Mouse (Mus musculus): ENCODE results near the gene Hnrnpul2. TPM values are rescaled to one million over a fixed set of nuclear protein-coding genes. Genes with fewer than 3 reads are reported as not detected.

Gene Hnrnpul2
- polyA plus RNA-seq, 1 experiment from 2014 or later = 130 TPM

Other genes with a start within 250 kb of the Hnrnpul2 start
- gene Slc22a8, start 228.8 kb upstream of the Hnrnpul2 start, polyA plus RNA-seq (2014; fragmentation: Illumina TruSeq; extraction: RNeasy Lipid Tissue Mini Kit (QIAGEN cat#74804); ENCODE audit: low replicate concordance) = not detected
- not detected for gene Slc22a6, start 202.0 kb upstream of the Hnrnpul2 start, polyA plus RNA-seq (2014; fragmentation: Illumina TruSeq; extraction: RNeasy Lipid Tissue Mini Kit (QIAGEN cat#74804); ENCODE audit: low replicate concordance)
- 0.15 TPM for gene Chrm1, start 156.2 kb upstream of the Hnrnpul2 start, polyA plus RNA-seq (2014; fragmentation: Illumina TruSeq; extraction: RNeasy Lipid Tissue Mini Kit (QIAGEN cat#74804); ENCODE audit: low replicate concordance)
- gene Slc3a2, start 96.6 kb upstream of the Hnrnpul2 start, polyA plus RNA-seq (2014; fragmentation: Illumina TruSeq; extraction: RNeasy Lipid Tissue Mini Kit (QIAGEN cat#74804); ENCODE audit: low replicate concordance) = 206 TPM
- 3.9 TPM for gene Wdr74, start 84.2 kb upstream of the Hnrnpul2 start, polyA plus RNA-seq (2014; fragmentation: Illumina TruSeq; extraction: RNeasy Lipid Tissue Mini Kit (QIAGEN cat#74804); ENCODE audit: low replicate concordance)
- gene 1700092M07Rik, start 79.3 kb upstream of the Hnrnpul2 start, polyA plus RNA-seq (2014; fragmentation: Illumina TruSeq; extraction: RNeasy Lipid Tissue Mini Kit (QIAGEN cat#74804); ENCODE audit: low replicate concordance) = not detected
- gene Stx5a, start 78.6 kb upstream of the Hnrnpul2 start, polyA plus RNA-seq (2014; fragmentation: Illumina TruSeq; extraction: RNeasy Lipid Tissue Mini Kit (QIAGEN cat#74804); ENCODE audit: low replicate concordance) = 85.9 TPM
- gene Nxf1, start 62.9 kb upstream of the Hnrnpul2 start, polyA plus RNA-seq (2014; fragmentation: Illumina TruSeq; extraction: RNeasy Lipid Tissue Mini Kit (QIAGEN cat#74804); ENCODE audit: low replicate concordance) = 75.6 TPM
- 15.3 TPM for gene Tmem223, start 49.0 kb upstream of the Hnrnpul2 start, polyA plus RNA-seq (2014; fragmentation: Illumina TruSeq; extraction: RNeasy Lipid Tissue Mini Kit (QIAGEN cat#74804); ENCODE audit: low replicate concordance)
- gene Tmem179b, start 45.5 kb upstream of the Hnrnpul2 start, polyA plus RNA-seq (2014; fragmentation: Illumina TruSeq; extraction: RNeasy Lipid Tissue Mini Kit (QIAGEN cat#74804); ENCODE audit: low replicate concordance) = 32.6 TPM
- not detected for gene Taf6l, start 33.6 kb upstream of the Hnrnpul2 start, polyA plus RNA-seq (2014; fragmentation: Illumina TruSeq; extraction: RNeasy Lipid Tissue Mini Kit (QIAGEN cat#74804); ENCODE audit: low replicate concordance)
- gene Polr2g, start 21.4 kb upstream of the Hnrnpul2 start, polyA plus RNA-seq (2014; fragmentation: Illumina TruSeq; extraction: RNeasy Lipid Tissue Mini Kit (QIAGEN cat#74804); ENCODE audit: low replicate concordance) = 32.5 TPM
- not detected for gene Zbtb3, start 17.5 kb upstream of the Hnrnpul2 start, polyA plus RNA-seq (2014; fragmentation: Illumina TruSeq; extraction: RNeasy Lipid Tissue Mini Kit (QIAGEN cat#74804); ENCODE audit: low replicate concordance)
- 99.3 TPM for gene Ttc9c, start 677 bp upstream of the Hnrnpul2 start, polyA plus RNA-seq (2014; fragmentation: Illumina TruSeq; extraction: RNeasy Lipid Tissue Mini Kit (QIAGEN cat#74804); ENCODE audit: low replicate concordance)
- 1.2 TPM for gene AC129217.1, start 9.8 kb downstream of the Hnrnpul2 start, polyA plus RNA-seq (2014; fragmentation: Illumina TruSeq; extraction: RNeasy Lipid Tissue Mini Kit (QIAGEN cat#74804); ENCODE audit: low replicate concordance)
- gene Bscl2, start 17.5 kb downstream of the Hnrnpul2 start, polyA plus RNA-seq (2014; fragmentation: Illumina TruSeq; extraction: RNeasy Lipid Tissue Mini Kit (QIAGEN cat#74804); ENCODE audit: low replicate concordance) = 5.8 TPM
- not detected for gene Gng3, start 19.2 kb downstream of the Hnrnpul2 start, polyA plus RNA-seq (2014; fragmentation: Illumina TruSeq; extraction: RNeasy Lipid Tissue Mini Kit (QIAGEN cat#74804); ENCODE audit: low replicate concordance)
- gene Lrrn4cl, start 30.8 kb downstream of the Hnrnpul2 start, polyA plus RNA-seq (2014; fragmentation: Illumina TruSeq; extraction: RNeasy Lipid Tissue Mini Kit (QIAGEN cat#74804); ENCODE audit: low replicate concordance) = 0.82 TPM
- gene Ubxn1, start 51.5 kb downstream of the Hnrnpul2 start, polyA plus RNA-seq (2014; fragmentation: Illumina TruSeq; extraction: RNeasy Lipid Tissue Mini Kit (QIAGEN cat#74804); ENCODE audit: low replicate concordance) = 7.1 TPM
- 1.8 TPM for gene Uqcc3, start 60.9 kb downstream of the Hnrnpul2 start, polyA plus RNA-seq (2014; fragmentation: Illumina TruSeq; extraction: RNeasy Lipid Tissue Mini Kit (QIAGEN cat#74804); ENCODE audit: low replicate concordance)
- gene Lbhd1, start 63.7 kb downstream of the Hnrnpul2 start, polyA plus RNA-seq (2014; fragmentation: Illumina TruSeq; extraction: RNeasy Lipid Tissue Mini Kit (QIAGEN cat#74804); ENCODE audit: low replicate concordance) = 49.2 TPM
- gene Gm49403, start 63.9 kb downstream of the Hnrnpul2 start, polyA plus RNA-seq (2014; fragmentation: Illumina TruSeq; extraction: RNeasy Lipid Tissue Mini Kit (QIAGEN cat#74804); ENCODE audit: low replicate concordance) = not detected
- gene 1810009A15Rik, start 68.8 kb downstream of the Hnrnpul2 start, polyA plus RNA-seq (2014; fragmentation: Illumina TruSeq; extraction: RNeasy Lipid Tissue Mini Kit (QIAGEN cat#74804); ENCODE audit: low replicate concordance) = 12.1 TPM
- not detected for gene Gm49416, start 68.9 kb downstream of the Hnrnpul2 start, polyA plus RNA-seq (2014; fragmentation: Illumina TruSeq; extraction: RNeasy Lipid Tissue Mini Kit (QIAGEN cat#74804); ENCODE audit: low replicate concordance)
- gene Ints5, start 73.0 kb downstream of the Hnrnpul2 start, polyA plus RNA-seq (2014; fragmentation: Illumina TruSeq; extraction: RNeasy Lipid Tissue Mini Kit (QIAGEN cat#74804); ENCODE audit: low replicate concordance) = 0.52 TPM
- gene Ganab, start 78.1 kb downstream of the Hnrnpul2 start, polyA plus RNA-seq (2014; fragmentation: Illumina TruSeq; extraction: RNeasy Lipid Tissue Mini Kit (QIAGEN cat#74804); ENCODE audit: low replicate concordance) = 74.1 TPM
- 18.6 TPM for gene B3gat3, start 100.4 kb downstream of the Hnrnpul2 start, polyA plus RNA-seq (2014; fragmentation: Illumina TruSeq; extraction: RNeasy Lipid Tissue Mini Kit (QIAGEN cat#74804); ENCODE audit: low replicate concordance)
- gene Rom1, start 109.3 kb downstream of the Hnrnpul2 start, polyA plus RNA-seq (2014; fragmentation: Illumina TruSeq; extraction: RNeasy Lipid Tissue Mini Kit (QIAGEN cat#74804); ENCODE audit: low replicate concordance) = not detected
- 1.5 TPM for gene Eml3, start 109.5 kb downstream of the Hnrnpul2 start, polyA plus RNA-seq (2014; fragmentation: Illumina TruSeq; extraction: RNeasy Lipid Tissue Mini Kit (QIAGEN cat#74804); ENCODE audit: low replicate concordance)
- gene Mta2, start 121.9 kb downstream of the Hnrnpul2 start, polyA plus RNA-seq (2014; fragmentation: Illumina TruSeq; extraction: RNeasy Lipid Tissue Mini Kit (QIAGEN cat#74804); ENCODE audit: low replicate concordance) = 44.1 TPM
- 2.6 TPM for gene Tut1, start 133.8 kb downstream of the Hnrnpul2 start, polyA plus RNA-seq (2014; fragmentation: Illumina TruSeq; extraction: RNeasy Lipid Tissue Mini Kit (QIAGEN cat#74804); ENCODE audit: low replicate concordance)
- 38.7 TPM for gene Eef1g, start 147.0 kb downstream of the Hnrnpul2 start, polyA plus RNA-seq (2014; fragmentation: Illumina TruSeq; extraction: RNeasy Lipid Tissue Mini Kit (QIAGEN cat#74804); ENCODE audit: low replicate concordance)
- gene Ahnak, start 169.3 kb downstream of the Hnrnpul2 start, polyA plus RNA-seq (2014; fragmentation: Illumina TruSeq; extraction: RNeasy Lipid Tissue Mini Kit (QIAGEN cat#74804); ENCODE audit: low replicate concordance) = 33.7 TPM

All from small intestine, adult 10 weeks (tissue).